Mouse (Mus musculus) T-helper 2 cell (primary cell): ENCODE measurements around the gene Kcnk5.

ENCODE experiments used
- in situ Hi-C: fragments of 300-600 bp; cut with MboI, MseI; formaldehyde crosslinking; loops from one replicate; pipeline ENCODE4 v1.15.1; 2025; ENCODE audit warnings: high pct_unique_total_duplicates

Gene Kcnk5

GRCm38 (mm10) chr14:20114951-20115350 lies 66.7 kb downstream of the Kcnk5 start:
- in situ Hi-C loops: loop anchor here (5.0 kb wide), 1 partner anchor 147 kb away; no protein-coding TSS in a partner anchor

DNA sequence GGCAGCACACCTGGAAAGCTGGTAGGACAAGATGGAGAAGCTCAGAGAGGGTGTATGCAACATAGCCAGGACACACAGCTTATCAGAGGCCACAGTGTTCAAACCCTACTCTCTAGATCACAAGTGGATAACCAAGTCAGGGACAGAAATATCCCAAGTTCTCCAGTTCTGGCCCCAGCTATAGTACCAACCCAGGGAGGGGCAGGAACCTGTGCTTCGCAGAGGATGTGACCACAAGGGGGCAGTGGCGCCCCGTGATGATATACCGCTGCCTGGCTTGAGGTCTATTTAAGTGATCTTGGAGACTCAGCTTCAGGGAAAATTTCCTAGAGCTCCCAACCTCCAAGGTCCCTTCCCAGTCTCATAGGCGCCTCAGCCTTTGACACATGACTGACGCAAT lies 67.6 kb downstream of the Kcnk5 start:
- in situ Hi-C loops: loop anchor here (5.0 kb wide), 1 partner anchor 148 kb away; no protein-coding TSS in a partner anchor

DNA sequence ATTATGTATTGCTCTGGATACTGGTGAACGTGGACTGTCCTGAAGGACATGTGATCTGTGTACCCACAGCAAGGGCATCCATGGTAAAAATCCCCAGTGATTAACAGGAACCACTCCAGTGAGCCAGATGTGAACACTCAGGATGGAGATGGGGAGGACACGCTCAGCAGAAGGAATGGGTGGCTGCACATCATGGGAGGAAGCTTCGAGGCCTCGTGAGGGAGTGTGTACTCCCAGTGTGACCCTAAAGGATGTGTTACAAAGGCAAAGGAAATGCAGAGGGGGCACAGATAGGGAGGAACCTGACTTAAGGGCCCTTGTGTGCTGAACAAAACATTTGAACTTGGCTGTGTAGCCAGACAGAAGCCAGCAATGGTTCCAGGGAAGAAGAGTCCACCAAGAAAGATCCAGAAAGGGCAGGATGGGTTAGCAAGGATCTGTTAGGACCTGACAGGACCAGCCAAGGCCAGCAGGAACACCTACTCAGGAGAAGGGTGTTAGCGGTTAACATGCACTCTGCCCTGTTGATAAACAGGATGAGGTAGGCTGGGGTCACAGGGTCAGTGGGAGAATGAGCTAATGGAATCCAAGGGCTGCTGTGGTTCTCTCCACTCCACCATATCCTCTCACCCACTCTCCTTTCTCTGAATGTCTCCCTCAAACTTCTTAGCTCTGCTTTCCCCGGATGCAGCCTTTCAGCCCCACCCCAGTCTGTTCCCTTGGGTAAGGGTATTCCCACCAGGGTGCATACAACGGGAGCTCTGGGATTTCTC lies 68.2 kb downstream of the Kcnk5 start:
- in situ Hi-C loops: loop anchor here (5.0 kb wide), 1 partner anchor 149 kb away; no protein-coding TSS in a partner anchor

DNA sequence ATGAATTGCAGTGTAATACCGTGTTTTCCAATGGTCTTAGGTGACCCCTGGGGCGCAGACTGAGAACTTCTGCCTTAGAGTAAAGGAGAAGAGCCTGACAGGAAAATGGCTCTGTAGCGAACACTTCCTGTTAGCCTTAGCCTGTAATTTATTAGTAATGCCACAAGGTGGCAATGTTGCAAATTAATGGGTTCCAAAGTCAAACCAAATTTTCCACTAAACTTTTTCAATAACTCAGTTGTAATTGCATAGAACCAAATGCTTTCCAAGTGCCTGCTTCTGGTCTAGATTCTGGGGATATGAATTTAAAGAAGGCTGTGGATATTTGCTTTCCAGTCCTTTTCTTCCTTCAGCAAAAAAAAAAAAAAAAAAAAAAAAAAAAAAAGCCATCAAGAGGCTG lies 69.4 kb downstream of the Kcnk5 start:
- in situ Hi-C loops: loop anchor here (5.0 kb wide), 1 partner anchor 150 kb away; no protein-coding TSS in a partner anchor

DNA sequence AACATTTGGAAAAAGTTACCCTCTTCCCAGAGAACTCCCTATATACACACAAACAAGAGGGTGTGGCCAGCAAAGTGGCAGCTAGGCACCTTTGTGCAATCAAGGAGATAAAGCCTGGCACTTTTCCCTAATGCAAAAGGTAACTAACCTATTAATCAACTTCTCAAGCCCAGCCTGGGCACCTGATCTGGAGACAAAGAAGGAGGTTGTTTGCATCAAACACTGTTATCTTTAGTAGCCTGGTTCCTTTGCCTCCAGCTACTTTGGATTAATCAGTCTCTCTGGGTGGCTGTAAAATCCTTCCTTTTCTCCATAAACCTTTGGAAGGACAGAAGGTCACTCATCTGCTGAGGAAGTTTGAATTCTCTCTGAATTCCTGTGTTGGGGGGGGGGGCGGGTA lies 70.7 kb downstream of the Kcnk5 start:
- in situ Hi-C loops: loop anchor here (5.0 kb wide), 1 partner anchor 151 kb away; no protein-coding TSS in a partner anchor

- in situ Hi-C loops: no loop called here
Measured at GRCm38 (mm10) chr14:20106271-20106670, 75.3 kb downstream of the Kcnk5 start.

DNA sequence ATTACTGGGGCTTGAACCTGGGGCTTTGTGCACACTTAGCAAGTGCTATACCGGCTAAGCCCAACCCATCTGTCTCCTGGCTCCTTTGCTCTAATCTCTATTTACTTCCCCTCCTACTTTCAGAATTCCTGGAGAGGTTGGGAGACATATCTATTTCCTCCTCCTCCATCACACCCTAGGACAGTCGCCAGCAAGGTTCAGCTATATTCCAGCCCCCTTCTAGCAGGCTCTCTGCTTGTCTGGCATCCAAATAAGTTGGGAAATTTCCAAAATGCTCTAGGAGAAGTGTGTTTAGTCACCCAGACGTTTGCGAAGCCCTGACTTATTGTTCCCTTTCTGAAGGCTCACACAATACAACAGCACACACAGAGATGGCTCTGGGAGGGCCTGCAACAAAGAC lies 78.4 kb downstream of the Kcnk5 start:
- in situ Hi-C loops: no loop called here

DNA sequence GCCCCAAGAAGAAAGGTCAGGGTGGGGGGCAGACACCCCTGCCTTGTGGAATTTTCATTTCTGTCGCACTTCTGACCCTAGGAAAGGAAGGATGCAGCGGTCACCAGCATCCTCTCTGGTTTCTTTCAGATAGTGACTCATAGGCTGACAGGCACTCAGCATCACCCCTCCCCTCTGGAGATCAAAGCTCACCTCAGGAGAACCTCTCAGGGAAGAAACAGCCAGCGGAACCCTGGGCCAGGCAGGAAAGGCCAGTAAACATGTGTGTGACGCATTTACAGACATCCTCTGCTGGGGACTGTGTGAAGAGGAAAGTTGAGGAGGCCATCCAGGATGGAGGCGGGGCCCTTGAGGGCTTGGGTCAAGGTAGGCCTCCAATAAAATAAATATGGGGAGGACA lies 83.5 kb downstream of the Kcnk5 start:
- in situ Hi-C loops: no loop called here

DNA sequence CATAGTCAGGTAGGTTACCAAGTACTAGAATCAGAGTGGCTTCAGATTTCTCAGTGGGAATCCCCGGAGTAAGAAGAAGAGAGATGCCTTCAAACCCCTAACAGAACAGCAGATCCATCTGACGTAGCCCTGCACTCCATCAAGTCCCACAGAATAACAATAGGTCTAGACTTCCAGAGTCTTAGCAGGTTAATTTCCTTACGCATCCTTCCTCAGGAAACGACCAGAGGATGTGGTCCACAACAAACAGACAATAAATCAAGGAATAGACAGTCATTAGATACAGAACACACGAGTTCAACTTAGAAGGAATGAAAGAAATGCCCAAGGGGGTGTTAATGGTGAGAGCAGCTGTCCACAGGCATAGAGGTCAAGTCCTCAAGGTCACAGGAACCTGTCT lies 86.7 kb downstream of the Kcnk5 start:
- in situ Hi-C loops: no loop called here

DNA sequence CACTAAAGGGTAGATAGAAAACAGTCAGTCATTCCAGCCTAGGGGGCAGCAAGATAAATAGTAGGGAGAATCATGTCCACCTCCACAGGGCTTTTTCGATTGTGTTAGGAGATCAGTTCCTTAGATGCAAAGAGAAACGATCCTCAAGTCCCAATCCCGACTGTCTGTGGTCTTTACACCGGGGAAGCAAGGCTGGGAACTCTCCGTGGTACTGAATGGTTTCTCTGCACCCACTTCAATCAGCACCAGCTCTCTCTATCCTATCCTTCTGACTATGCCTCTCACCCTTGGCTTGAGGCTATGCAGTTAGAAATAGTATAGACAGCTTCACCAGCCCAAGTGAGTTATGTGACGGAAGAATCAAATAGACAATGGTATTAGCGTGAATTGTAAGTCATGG lies 88.1 kb downstream of the Kcnk5 start:
- in situ Hi-C loops: no loop called here
